Mouse (Mus musculus) G1E (cell line): ENCODE measurements around the gene Id1. TPM values are rescaled to one million over a fixed set of nuclear protein-coding genes. Genes with fewer than 3 reads are reported as not detected.
A peak's percentile ranks its signal among the peaks of the same experiment; 100 is the strongest.

Experiments
- ATAC-seq: 2 replicates; pipeline ENCODE4 v1.8.0; 2016; ENCODE audit warnings: mild to moderate bottlenecking; ENCODE audit not compliant: insufficient number of reproducible peaks, poor library complexity, low FRiP score, severe bottlenecking; ENCODE audit errors: extremely low read depth
- DNase-seq: peaks from one replicate; pipeline ENCODE4 v3.0.0; 2012; ENCODE audit warnings: low spot score
- H3K27me3 ChIP-seq: 2 replicates; pipeline ENCODE4 v1.6.1; 2012; ENCODE audit warnings: mild to moderate bottlenecking, low read length, inconsistent platforms; ENCODE audit not compliant: insufficient read depth
- H3K36me3 ChIP-seq: replicated peaks from 2 replicates; pipeline ENCODE3; 2012; ENCODE audit warnings: mild to moderate bottlenecking, inconsistent platforms
- H3K4me1 ChIP-seq: 2 replicates; pipeline ENCODE4 v1.6.1; 2012; ENCODE audit warnings: low read depth, low read length, inconsistent platforms, mixed read lengths; ENCODE audit not compliant: insufficient read depth
- H3K4me3 ChIP-seq: 2 replicates; pipeline ENCODE4 v1.5.1; 2012; ENCODE audit warnings: low read depth, mild to moderate bottlenecking, inconsistent platforms, low read length, moderate library complexity, mixed read lengths
- H3K9me3 ChIP-seq: replicated peaks from 2 replicates; pipeline ENCODE4 v1.6.1; 2012; ENCODE audit warnings: inconsistent platforms
- CTCF ChIP-seq: IDR thresholded peaks from 2 replicates; pipeline ENCODE4 v1.5.1; 2012; ENCODE audit warnings: low read depth, low read length, inconsistent platforms, mixed read lengths
- GATA1 ChIP-seq: IDR thresholded peaks from 2 replicates; pipeline ENCODE4 v1.6.1; 2012; ENCODE audit warnings: borderline replicate concordance, low read length, inconsistent platforms, mixed read lengths
- GATA2 ChIP-seq: IDR thresholded peaks from 2 replicates; pipeline ENCODE4 v1.6.1; 2012; ENCODE audit warnings: low read depth, low read length, inconsistent platforms, borderline replicate concordance
- POLR2AphosphoS5 ChIP-seq: IDR thresholded peaks from 2 replicates; pipeline ENCODE4 v1.6.1; 2012; ENCODE audit warnings: low read depth, low read length, inconsistent platforms; ENCODE audit not compliant: insufficient replicate concordance
- TAL1 ChIP-seq: conservative IDR thresholded peaks from 2 replicates; pipeline ENCODE4 v1.6.1; 2012; ENCODE audit warnings: low read depth, low read length, inconsistent platforms, mixed read lengths
- polyA plus RNA-seq: library from polyadenylated mRNA; stranded (reverse); fragments of >175 nt; gene quantifications from 2 replicates; pipeline ENCODE4 v1.2.3, GENCODE M21; 2012
- total RNA-seq, 2 experiments: library from RNA; stranded (forward) in 1 of 2; stranded (reverse) in 1 of 2; fragments of 200-1000 nt in 1 of 2; fragments of >200 nt in 1 of 2; fragmentation: Nextera tagmentation in 1 of 2; gene quantifications; 2 replicates each; pipeline ENCODE4 v1.2.3; 2014 to 2017

Id1 gene
- total and polyA plus RNA-seq, 3 experiments = 21.7 to 110 (median 33.2) TPM

DNA sequence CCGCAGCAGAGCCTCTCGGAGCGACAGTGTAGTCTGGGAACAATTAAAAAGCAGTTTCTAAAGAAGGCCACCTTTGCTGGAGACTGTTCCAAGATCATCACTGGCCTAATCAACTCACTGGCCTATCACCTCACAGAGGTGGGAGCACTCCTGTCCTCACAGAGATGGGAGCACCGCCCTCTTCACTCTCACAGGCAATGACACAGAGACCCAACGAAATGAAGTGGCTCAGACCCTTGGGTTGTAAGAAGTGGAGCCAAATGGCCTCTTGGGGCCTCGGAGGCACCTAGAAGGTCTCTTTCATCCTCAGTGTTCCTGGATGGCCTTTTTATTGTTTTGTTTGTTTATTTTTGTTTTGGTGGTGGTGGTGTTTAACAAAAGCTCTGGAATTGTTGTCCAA lies 9.8 kb upstream of the Id1 start:
- H3K9me3 ChIP-seq = no peaks in the 10 kb centered on the region
- peaks cover 55% of the 10 kb centered on the region for H3K4me1 ChIP-seq
- no peak for TF ChIP-seq GATA2
- TF ChIP-seq TAL1 = no peak
- TF ChIP-seq GATA1 = no peak
- no peak for TF ChIP-seq POLR2AphosphoS5
- no peak for TF ChIP-seq CTCF
- H3K27me3 ChIP-seq = peaks cover 12% of the 10 kb centered on the region; the same call in 1 of the 2 replicates
- ATAC-seq = no peak
- no peaks in the 10 kb centered on the region for H3K36me3 ChIP-seq
- DNase-seq = no peak
- H3K4me3 ChIP-seq = no peak overlapping the region

DNA sequence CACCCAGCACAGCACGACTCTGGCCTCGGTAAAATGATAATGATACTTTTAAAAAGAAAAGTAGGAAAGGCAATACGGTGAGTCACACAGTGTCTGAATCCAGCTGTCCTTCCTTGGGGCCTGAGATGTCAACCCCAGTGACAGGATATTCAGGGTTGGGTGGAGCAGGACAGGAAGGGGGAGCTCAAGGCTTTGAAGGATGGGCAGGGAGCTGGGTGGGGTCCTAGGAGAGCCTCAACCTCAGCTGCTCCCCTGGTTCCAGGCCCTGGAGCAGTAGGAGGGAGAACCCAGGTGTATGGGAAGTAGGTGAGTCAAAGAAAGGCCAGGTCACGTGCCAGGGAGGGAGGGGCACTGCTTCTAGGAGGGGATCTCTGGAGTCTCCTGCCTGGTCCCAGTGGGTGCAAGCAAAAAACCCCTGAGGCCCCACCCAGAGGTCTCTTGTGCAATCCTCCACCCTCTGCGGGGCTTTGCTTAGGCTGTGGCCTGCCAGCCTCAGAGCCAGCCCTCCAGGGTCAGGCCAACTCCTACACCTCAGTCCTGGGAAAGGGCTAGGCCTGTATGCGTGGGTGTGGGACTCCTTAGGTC lies 9.2 kb upstream of the Id1 start:
- Histone ChIP-seq H3K27me3 (peaks cover 12% of the 10 kb centered on the region; the same call in 1 of the 2 replicates), H3K4me3 (no peak overlapping the region), H3K9me3 (no peaks in the 10 kb centered on the region), H3K4me1 (peaks cover 55% of the 10 kb centered on the region), H3K36me3 (no peaks in the 10 kb centered on the region)
- TF ChIP-seq POLR2AphosphoS5 (no peak), TAL1 (no peak), CTCF (no peak), GATA1 (no peak), GATA2 (no peak)
- DNase-seq (no peak), ATAC-seq (no peak)

DNA sequence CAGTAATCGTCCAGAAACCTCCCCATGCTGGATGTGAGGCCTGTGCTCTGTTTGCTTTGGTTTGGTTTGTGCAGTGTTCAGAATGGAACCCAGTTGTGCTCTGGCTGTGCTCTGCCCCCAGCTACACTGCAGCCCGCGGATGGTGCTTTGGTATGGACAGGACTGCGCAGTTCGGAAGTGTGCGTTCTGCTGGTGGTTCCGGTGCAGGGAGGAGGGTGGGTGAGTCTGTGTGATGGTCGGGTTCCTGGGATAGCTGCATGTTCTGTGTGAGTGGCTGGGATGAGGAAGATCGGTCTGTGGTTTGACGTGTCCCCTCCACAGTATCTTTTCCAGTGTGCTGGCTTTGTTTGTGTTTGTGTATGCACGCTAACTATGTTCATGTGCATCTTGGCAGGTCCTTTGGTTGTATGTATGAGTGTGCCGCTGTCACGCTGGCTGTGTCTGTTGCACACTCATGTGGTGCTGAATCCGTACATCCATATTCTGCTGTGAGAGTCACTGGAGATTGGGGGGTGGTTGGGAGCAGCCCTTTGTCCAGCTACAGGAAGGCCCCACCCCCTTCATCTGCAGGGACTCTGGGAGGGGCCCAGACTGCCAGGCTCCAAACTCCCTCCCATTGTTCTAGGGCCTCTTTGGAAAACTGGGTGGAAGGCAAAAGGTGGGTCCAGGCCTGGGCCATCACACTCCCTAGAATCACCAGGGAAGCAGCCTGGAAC lies 8.1 kb upstream of the Id1 start:
- no peak for ATAC-seq
- no peak overlapping the region for H3K4me3 ChIP-seq
- H3K9me3 ChIP-seq = no peaks in the 10 kb centered on the region
- TF ChIP-seq CTCF (no peak), GATA1 (no peak), TAL1 (no peak), POLR2AphosphoS5 (no peak), GATA2 (no peak)
- H3K36me3 ChIP-seq = no peaks in the 10 kb centered on the region
- DNase-seq = no peak
- H3K27me3 ChIP-seq = peaks cover 12% of the 10 kb centered on the region; the same call in 1 of the 2 replicates
- peaks cover 55% of the 10 kb centered on the region for H3K4me1 ChIP-seq

DNA sequence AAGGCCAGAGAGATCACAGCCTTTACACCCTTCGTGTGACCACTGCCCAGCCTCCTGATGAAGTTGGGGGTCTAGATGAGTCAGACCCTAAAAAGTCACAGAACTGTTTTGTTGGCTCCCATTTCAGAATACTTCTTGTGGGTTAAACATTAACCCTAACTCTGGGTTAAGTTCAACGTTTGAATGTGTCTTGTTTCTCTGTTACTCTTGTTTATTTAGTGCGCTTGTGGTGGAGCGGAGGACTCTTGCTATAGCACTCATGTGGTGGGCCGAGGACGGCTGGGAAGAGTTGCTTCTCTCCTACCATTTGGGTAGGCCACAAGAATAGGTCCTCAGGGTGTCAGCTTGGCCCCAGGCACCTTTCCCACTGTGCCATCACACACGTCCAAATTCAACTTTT lies 7.5 kb upstream of the Id1 start:
- DNase-seq (no peak), ATAC-seq (no peak)
- Histone ChIP-seq H3K4me3 (no peak overlapping the region), H3K36me3 (no peaks in the 10 kb centered on the region), H3K9me3 (no peaks in the 10 kb centered on the region), H3K27me3 (peaks cover 11% of the 10 kb centered on the region; the same call in 1 of the 2 replicates), H3K4me1 (peaks cover 59% of the 10 kb centered on the region)
- TF ChIP-seq GATA1 (no peak), TAL1 (no peak), GATA2 (no peak), CTCF (no peak), POLR2AphosphoS5 (no peak)

DNA sequence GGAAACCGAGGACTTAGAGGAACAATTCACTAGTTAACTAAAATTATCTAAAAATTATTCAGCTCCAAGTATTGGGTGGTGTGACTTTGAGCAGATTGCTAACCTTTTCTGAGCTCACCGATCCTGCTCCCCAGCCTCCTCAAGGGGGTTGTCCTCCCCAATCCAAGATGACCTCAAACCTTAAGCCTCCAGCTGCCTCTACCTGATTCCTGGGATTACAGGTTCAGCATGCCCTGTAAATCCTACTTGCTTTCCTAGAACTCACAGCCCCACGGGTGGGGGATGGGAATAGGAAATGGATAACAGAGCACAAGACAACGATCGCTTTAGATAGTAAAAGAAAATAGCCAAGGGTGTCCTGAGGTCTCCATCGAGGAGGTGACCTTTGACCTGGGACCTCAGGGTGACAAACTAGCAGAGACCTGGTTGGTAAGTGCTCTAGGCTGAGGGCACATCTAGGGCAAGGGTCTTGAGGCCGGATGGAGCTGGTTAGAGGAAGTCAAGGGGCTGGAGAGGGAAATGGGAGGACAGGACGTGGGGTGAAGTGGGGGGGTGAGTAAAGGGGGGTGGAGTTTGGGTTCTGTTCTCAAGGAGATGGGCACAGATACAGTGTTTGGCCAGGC lies 6.9 kb upstream of the Id1 start:
- DNase-seq = no peak
- no peak for ATAC-seq
- Histone ChIP-seq H3K4me1 (peaks cover 60% of the 10 kb centered on the region), H3K27me3 (peaks cover 6% of the 10 kb centered on the region; the same call in 1 of the 2 replicates), H3K4me3 (peak overlapping the region; percentile 24; the same call in 1 of the 2 replicates), H3K9me3 (no peaks in the 10 kb centered on the region), H3K36me3 (no peaks in the 10 kb centered on the region)
- no peak for TF ChIP-seq GATA2
- no peak for TF ChIP-seq POLR2AphosphoS5
- TF ChIP-seq CTCF = no peak
- TF ChIP-seq TAL1 = no peak
- TF ChIP-seq GATA1 = no peak

DNA sequence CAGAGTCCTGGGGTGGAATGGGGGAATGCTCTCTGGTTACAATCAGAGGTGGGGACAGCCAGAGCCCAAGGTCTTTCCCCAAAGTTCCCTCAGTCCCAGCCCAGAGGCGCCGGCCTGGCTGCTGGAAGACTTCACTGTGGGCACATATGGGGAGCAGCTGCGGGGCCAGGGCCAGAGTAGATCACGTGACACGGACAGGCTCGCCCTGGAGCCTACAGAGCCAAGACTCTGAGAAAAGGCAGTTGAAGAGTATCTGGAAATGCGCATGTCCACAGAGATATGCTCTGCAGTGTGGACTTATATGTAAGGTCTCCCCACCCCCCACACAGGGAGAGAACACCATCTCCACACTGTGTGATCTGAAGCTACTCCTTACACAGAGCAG lies 6.4 kb upstream of the Id1 start:
- H3K4me1 ChIP-seq = peaks cover 65% of the 10 kb centered on the region
- no peak for DNase-seq
- no peaks in the 10 kb centered on the region for H3K36me3 ChIP-seq
- H3K9me3 ChIP-seq = no peaks in the 10 kb centered on the region
- TF ChIP-seq CTCF = no peak
- TF ChIP-seq POLR2AphosphoS5 = no peak
- no peak for TF ChIP-seq TAL1
- TF ChIP-seq GATA2 = no peak
- TF ChIP-seq GATA1 = no peak
- H3K27me3 ChIP-seq = peaks cover 6% of the 10 kb centered on the region; the same call in 1 of the 2 replicates
- H3K4me3 ChIP-seq = peak overlapping the region; percentile 24; the same call in 1 of the 2 replicates
- ATAC-seq = peak; percentile 61
